Mouse (Mus musculus): ENCODE results near the gene Frem3. TPM values are rescaled to one million over a fixed set of nuclear protein-coding genes. Genes with fewer than 3 reads are reported as not detected.

The Frem3 gene
- polyA plus RNA-seq (2012; rRNA removed), result 0.10 and 0.11 TPM in 2 replicates

DNA sequence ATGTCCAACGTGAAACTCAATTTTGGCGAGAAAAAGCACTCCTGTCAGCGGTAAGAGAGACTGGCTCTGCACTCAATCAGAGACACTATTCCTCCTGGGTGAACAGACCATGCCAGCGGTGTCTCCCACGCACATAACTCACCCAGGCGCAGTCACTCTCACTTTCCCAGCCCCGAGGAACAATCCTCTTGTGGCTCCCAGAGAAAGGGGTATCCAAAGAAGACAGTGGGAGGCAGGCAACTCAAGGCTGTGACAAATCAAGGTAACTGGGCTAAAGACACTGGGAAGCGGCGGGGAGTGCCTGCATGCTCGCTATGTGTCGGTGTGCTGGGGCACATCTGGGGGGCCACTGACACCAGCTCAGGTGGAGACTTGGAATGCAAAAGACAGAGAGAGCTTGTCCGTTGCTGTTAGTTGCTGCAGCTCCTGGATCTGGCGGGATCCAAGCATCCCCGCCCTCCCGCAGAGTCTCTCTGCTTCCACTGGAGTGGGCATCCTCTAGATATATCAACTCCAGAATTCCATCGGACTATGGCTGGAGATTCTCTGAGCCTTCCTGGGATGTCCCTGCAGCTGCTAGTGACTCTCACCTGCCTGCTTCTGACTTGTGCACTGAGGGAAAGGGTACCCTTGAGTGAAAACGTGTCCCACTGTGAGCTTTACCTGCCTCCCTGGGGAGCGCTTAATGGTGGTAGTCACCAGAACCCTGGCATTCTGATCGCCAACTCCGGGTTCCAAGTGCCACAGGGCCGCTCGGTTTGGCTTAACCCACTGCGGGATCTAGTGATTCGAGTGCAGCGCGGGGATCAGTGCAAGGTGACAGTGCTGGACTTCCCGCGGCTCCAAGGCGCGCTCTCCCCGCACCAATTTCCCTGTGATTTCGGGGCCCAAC, at the start of gene Frem3:
TSS of gene Frem3 (plus strand) at position 532 of the 892 bp plus-strand sequence.

GRCm38 (mm10) chr8:80739155-80739924, 128.5 kb downstream of the Frem3 start, which contains the start of gene Smarca5:
Gene Smarca5, minus strand, starts transcription at chr8:80739497.

Other genes starting within 250 kb of the Frem3 start
- gene Gypa, start 117.3 kb upstream of the Frem3 start, polyA plus RNA-seq (2012; rRNA removed), result not detected in 2 replicates
- gene Smarca5, start 128.4 kb downstream of the Frem3 start, polyA plus RNA-seq (2012; rRNA removed), result 16.4 and 28.0 TPM in 2 replicates